In the genomic region with DNA sequence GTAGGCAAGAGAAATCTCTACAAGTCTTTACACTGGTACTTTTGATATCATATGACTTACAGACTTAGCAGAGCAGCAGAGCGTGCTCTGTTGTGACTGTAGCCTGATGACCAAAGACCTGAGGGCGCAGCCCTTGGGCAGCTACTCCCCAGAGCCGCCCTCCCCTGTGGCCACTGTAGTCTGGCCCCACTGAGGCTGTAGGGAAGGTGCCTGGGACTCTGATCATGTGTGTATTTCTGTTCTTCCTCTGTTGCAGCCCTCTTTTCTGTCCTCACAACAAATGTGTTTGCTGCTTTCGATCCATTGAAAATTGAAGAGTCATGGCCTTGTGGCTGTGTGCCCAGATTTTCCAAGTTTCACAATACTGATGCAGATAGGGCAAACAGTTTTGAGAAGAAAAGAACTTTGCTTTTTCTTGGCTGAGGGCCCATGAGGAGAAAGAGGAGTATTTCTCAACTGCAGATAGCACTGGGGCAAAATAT, we compare ENCODE assay signal across 8 mouse cellular contexts. TPM values are rescaled to one million over a fixed set of nuclear protein-coding genes. Genes with fewer than 3 reads are reported as not detected.
DNase-seq lines count a peak whose midpoint lies in the region; ATAC-seq and TF ChIP-seq lines count a peak whose summit lies in the region.

No protein-coding gene starts in this region.

- WGBS in cerebellum, adult 2 months, result 33% methylated on average over 4 of the region's 4 CpGs
- WGBS in hindbrain, embryonic 14.5 days, result 57% methylated on average over 4 of the region's 4 CpGs
- WGBS in liver, adult 2 months, result 9% methylated on average over 4 of the region's 4 CpGs
- 58% methylated on average over 4 of the region's 4 CpGs for WGBS in midbrain, embryonic 15.5 days

- DNase-seq in cerebellum, postnatal 10 days, result peak; percentile 15 to 16
- DNase-seq in cerebellum, adult 2 months, result no peak
- peak; percentile 57 for DNase-seq in gastrocnemius, postnatal 10 days
- peak; percentile 51 for DNase-seq in hindbrain, embryonic 14.5 days (ENCODE audit: low spot score)
- peak; percentile 99 for DNase-seq in liver, adult 2 months (ENCODE audit: extremely low read depth, low read depth, low spot score)
- DNase-seq in thymus, postnatal 25 days, result no peak
- no peak for DNase-seq in embryo, embryonic 9.5 days (ENCODE audit: extremely low spot score)

- H3K79me2 ChIP-seq in liver, adult 2 months (ENCODE audit: control insufficient read depth, insufficient read depth, low read length), result peaks cover 24% of the 10 kb centered on the region; the same call in 1 of the 2 replicates

- H3K27me3 ChIP-seq in cerebellum, adult 2 months (ENCODE audit: control insufficient read depth, insufficient read depth, low read length), result no peaks in the 10 kb centered on the region; the same call in 1 of the 2 replicates
- H3K27me3 ChIP-seq in hindbrain, embryonic 14.5 days (ENCODE audit: control insufficient read depth, insufficient read depth, low read length), result no peaks in the 10 kb centered on the region
- no peaks in the 10 kb centered on the region for H3K27me3 ChIP-seq in liver, adult 2 months (ENCODE audit: control insufficient read depth, insufficient read depth, low read length)
- H3K27me3 ChIP-seq in midbrain, embryonic 15.5 days (replicated peaks), result no peaks in the 10 kb centered on the region

- peak; percentile 70; the same call in 1 of the 2 replicates for ATAC-seq in hindbrain, embryonic 14.5 days (ENCODE audit: low FRiP score)
- peak; percentile 74 for ATAC-seq in midbrain, embryonic 15.5 days (replicated peaks)

- no peak overlapping the region for H3K9ac ChIP-seq in hindbrain, embryonic 14.5 days
- peak overlapping the region; percentile 86 for H3K9ac ChIP-seq in liver, adult 2 months (ENCODE audit: low read depth, low read length)
- no peak overlapping the region for H3K9ac ChIP-seq in midbrain, embryonic 15.5 days

- peak overlapping the region; percentile 63 for H3K4me2 ChIP-seq in hindbrain, embryonic 14.5 days (replicated peaks)
- peak overlapping the region; percentile 73 for H3K4me2 ChIP-seq in midbrain, embryonic 15.5 days

- H3K4me3 ChIP-seq in cerebellum, adult 2 months (replicated peaks; ENCODE audit: insufficient read depth, low read depth, low read length), result no peak overlapping the region
- H3K4me3 ChIP-seq in hindbrain, embryonic 14.5 days (replicated peaks; ENCODE audit: low read length), result peak overlapping the region; percentile 33
- H3K4me3 ChIP-seq in liver, adult 2 months (ENCODE audit: insufficient read depth, low read depth, low read length), result peak overlapping the region; percentile 81
- H3K4me3 ChIP-seq in midbrain, embryonic 15.5 days, result 0 out of 2 replicates have a peak overlapping the region, but pooled peaks have one; percentile 39

- H3K4me1 ChIP-seq in cerebellum, adult 2 months (ENCODE audit: control insufficient read depth, insufficient read depth, low read length), result no peaks in the 10 kb centered on the region
- no peaks in the 10 kb centered on the region for H3K4me1 ChIP-seq in hindbrain, embryonic 14.5 days (replicated peaks; ENCODE audit: control insufficient read depth, insufficient read depth, low read length)
- peaks cover 2% of the 10 kb centered on the region; the same call in 1 of the 2 replicates for H3K4me1 ChIP-seq in liver, adult 2 months (ENCODE audit: control insufficient read depth, insufficient read depth, low read length)
- H3K4me1 ChIP-seq in midbrain, embryonic 15.5 days, result peaks cover 14% of the 10 kb centered on the region; the same call in 1 of the 2 replicates

- TF ChIP-seq CTCF in cerebellum, adult 2 months (IDR thresholded peaks at IDR 0.05; ENCODE audit: borderline replicate concordance, insufficient read depth, low read depth, low read length), result no peak
- TF ChIP-seq CTCF in liver, adult 2 months (IDR thresholded peaks at IDR 0.05; ENCODE audit: low read depth, low read length), result no peak

- H3K27ac ChIP-seq in cerebellum, adult 2 months (ENCODE audit: insufficient read depth, low read length), result no peak overlapping the region
- peak overlapping the region; percentile 27; the same call in 1 of the 2 replicates for H3K27ac ChIP-seq in hindbrain, embryonic 14.5 days
- H3K27ac ChIP-seq in liver, adult 2 months (replicated peaks; ENCODE audit: insufficient read depth, low read depth, low read length), result peak overlapping the region; percentile 92
- H3K27ac ChIP-seq in midbrain, embryonic 15.5 days, result 0 out of 2 replicates have a peak overlapping the region, but pooled peaks have one; percentile 3

- no peaks in the 10 kb centered on the region for H3K36me3 ChIP-seq in hindbrain, embryonic 14.5 days (replicated peaks; ENCODE audit: control insufficient read depth, insufficient read depth)
- peaks cover 26% of the 10 kb centered on the region for H3K36me3 ChIP-seq in liver, adult 2 months (ENCODE audit: control insufficient read depth, insufficient read depth, low read length)
- no peaks in the 10 kb centered on the region for H3K36me3 ChIP-seq in midbrain, embryonic 15.5 days (replicated peaks)

- no peak for TF ChIP-seq POLR2A in cerebellum, adult 2 months (IDR thresholded peaks at IDR 0.05; ENCODE audit: borderline replicate concordance, insufficient read depth, low read length)
- TF ChIP-seq POLR2A in liver, adult 2 months (IDR thresholded peaks at IDR 0.05; ENCODE audit: extremely low read depth, insufficient read depth, low read length), result peak; percentile 77

- H3K9me3 ChIP-seq in hindbrain, embryonic 14.5 days (ENCODE audit: control insufficient read depth, low read length), result no peaks in the 10 kb centered on the region
- no peaks in the 10 kb centered on the region for H3K9me3 ChIP-seq in midbrain, embryonic 15.5 days

RNA-seq across cellular contexts. Expression of a gene that starts 1.0 kb away (rescaled TPM):
- polyA plus RNA-seq in cerebellum, adult 2 months (2012; rRNA removed), result 33.2 and 36.4 TPM in 2 replicates
- 10 to 100 TPM; 12.9 to 13.9 TPM for total RNA-seq in gastrocnemius, postnatal 10 days (2021)
- polyA plus RNA-seq in hindbrain, embryonic 14.5 days (2014; fragmentation: Nextera tagmentation; extraction: Ambion mirVana), result 102 and 114 TPM in 2 replicates
- 7,708 and 11,486 TPM in 2 replicates for total RNA-seq in liver, adult 2 months (2014; rRNA removed)
- 7,278 and 7,946 TPM in 2 replicates for polyA plus RNA-seq in liver, adult 2 months (2012; rRNA removed)
- polyA plus RNA-seq in midbrain, embryonic 15.5 days (2015; fragmentation: Nextera tagmentation; extraction: Ambion mirVana), result 53.5 and 58.6 TPM in 2 replicates

Comparison
In these comparisons a context has a peak if more than half of its experiments do, and no peak if none do; other contexts are left out.
1. DNase-seq: peak in cerebellum, postnatal 10 days (2 of 2), gastrocnemius, postnatal 10 days (single experiment), hindbrain, embryonic 14.5 days (single experiment) and liver, adult 2 months (single experiment); none in cerebellum, adult 2 months (0 of 2), thymus, postnatal 25 days (single experiment) and embryo, embryonic 9.5 days (single experiment).
2. RNA of a gene that starts 1.0 kb away (polyA plus RNA-seq): 7,278 to 7,946 TPM in liver, adult 2 months; 102 to 114 TPM in hindbrain, embryonic 14.5 days, 53.5 to 58.6 TPM in midbrain, embryonic 15.5 days and 33.2 to 36.4 TPM in cerebellum, adult 2 months; every median in the first group is over 10 times any median in the second.